Mouse (Mus musculus) mouse trophoblast stem cell (cell line): Measurements from ENCODE around the gene Nceh1.

ENCODE experiments used
- in situ Hi-C, 2 experiments: fragments of 300-500 bp; cut with MseI, MboI; formaldehyde crosslinking; loops; 2 replicates in 1 of 2; 3 replicates in 1 of 2; pipeline ENCODE4 v1.15.1; 2025

The Nceh1 gene

GRCm38 (mm10) chr3:27322591-27322990 is 139.8 kb downstream of the Nceh1 start:
- in situ Hi-C loops = no loop called here

GRCm38 (mm10) chr3:27323551-27323950 is 140.8 kb downstream of the Nceh1 start:
- in situ Hi-C loops = no loop called here

- in situ Hi-C loops = no loop called here
Measured at GRCm38 (mm10) chr3:27326633-27327191, 143.9 kb downstream of the Nceh1 start.

GRCm38 (mm10) chr3:27330706-27331105 is 147.9 kb downstream of the Nceh1 start:
- in situ Hi-C loops = no loop called here
